Mouse (Mus musculus) midbrain, embryonic 11.5 days (tissue): ENCODE results near the gene Ywhag. TPM values are rescaled to one million over a fixed set of nuclear protein-coding genes. Genes with fewer than 3 reads are reported as not detected.

ENCODE experiments used
- ATAC-seq: fragments of 200-750 bp; cut with Nextera tagmentation; 2 replicates; pipeline ENCODE4 v1.8.0; 2017; ENCODE audit warnings: moderate TSS enrichment, moderate library complexity; ENCODE audit not compliant: low FRiP score
- DNase-seq: peaks from one replicate; pipeline ENCODE4 v3.0.0; 2015; ENCODE audit warnings: low spot score; ENCODE audit errors: missing footprints
- H3K27ac ChIP-seq: fragments of 300-500 bp; sonication (generic); 2 replicates; pipeline ENCODE4 v1.5.1; 2014; ENCODE audit warnings: low read depth, low read length
- H3K27me3 ChIP-seq: fragments of 300-500 bp; sonication (generic); 2 replicates; pipeline ENCODE4 v1.6.1; 2014; ENCODE audit warnings: mild to moderate bottlenecking, low read length, moderate library complexity, mixed read lengths; ENCODE audit not compliant: control insufficient read depth, insufficient read depth
- H3K36me3 ChIP-seq: fragments of 300-500 bp; sonication (generic); 2 replicates; pipeline ENCODE4 v1.6.1; 2014; ENCODE audit warnings: mild to moderate bottlenecking, low read length, moderate library complexity, mixed read lengths; ENCODE audit not compliant: control insufficient read depth, insufficient read depth
- H3K4me1 ChIP-seq: fragments of 300-500 bp; sonication (generic); 2 replicates; pipeline ENCODE4 v1.6.1; 2014; ENCODE audit warnings: low read length; ENCODE audit not compliant: control insufficient read depth, insufficient read depth
- H3K4me2 ChIP-seq: fragments of 300-500 bp; sonication (generic); 2 replicates; pipeline ENCODE4 v1.6.1; 2014; ENCODE audit warnings: mild to moderate bottlenecking, moderate library complexity
- H3K4me3 ChIP-seq: fragments of 300-500 bp; sonication (generic); 2 replicates; pipeline ENCODE4 v1.5.1; 2014; ENCODE audit warnings: low read depth, low read length
- H3K9ac ChIP-seq: fragments of 300-500 bp; sonication (generic); 2 replicates; pipeline ENCODE4 v1.6.1; 2014; ENCODE audit warnings: low read length
- H3K9me3 ChIP-seq: fragments of 300-500 bp; sonication (generic); 2 replicates; pipeline ENCODE4 v1.6.1; 2016; ENCODE audit warnings: low read length; ENCODE audit not compliant: control insufficient read depth
- WGBS: fragments of 180-500 bp; shearing (Covaris S2); extraction: QIAGEN DNeasy Blood & Tissue Kit; methylation state at CpG from one replicate; pipeline ENCODE4 v1.1.7; 2014; 5-methylcytosine and 5-hydroxymethylcytosine counted together
- polyA plus RNA-seq: library from polyadenylated mRNA; unstranded; fragments of >200 nt; fragmentation: Nextera tagmentation; extraction: Ambion mirVana; gene quantifications from 2 replicates; pipeline ENCODE4 v1.2.1, GENCODE M21; 2014

Ywhag gene
- polyA plus RNA-seq, 1 experiment from 2014 or later: 182 TPM

GRCm38 (mm10) chr5:135877180-135877579, 57.2 kb downstream of the Ywhag start:
- Histone ChIP-seq H3K27me3 (no peaks in the 10 kb centered on the region; the same call in 1 of the 2 replicates), H3K4me3 (no peak overlapping the region), H3K9ac (peak overlapping the region; percentile 36), H3K27ac (no peak overlapping the region), H3K9me3 (no peaks in the 10 kb centered on the region), H3K4me1 (peaks cover 4% of the 10 kb centered on the region), H3K4me2 (no peak overlapping the region), H3K36me3 (no peaks in the 10 kb centered on the region)
- WGBS: 27% methylated on average over 8 of the region's 8 CpGs
- ATAC-seq: no peak
- peak; percentile 92 for DNase-seq

DNA sequence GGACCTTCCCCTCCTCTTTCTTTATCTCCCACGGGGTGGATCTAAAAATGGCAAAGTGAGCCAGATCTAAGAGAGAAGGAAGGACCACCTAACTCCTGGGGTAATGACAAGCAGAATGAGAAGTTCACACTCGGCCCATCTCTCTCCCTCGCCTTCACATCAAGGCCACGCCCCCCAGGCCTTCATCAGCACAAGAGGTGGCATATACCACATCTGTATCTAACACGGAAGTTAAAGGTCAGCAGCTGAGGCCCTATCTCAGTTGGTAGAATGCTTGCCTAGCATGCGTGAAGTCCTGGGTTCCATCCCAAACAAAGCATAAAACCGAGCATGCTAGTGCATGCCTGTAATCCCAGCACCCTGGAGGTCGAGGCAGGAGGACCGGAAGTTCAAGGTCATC, 60.7 kb downstream of the Ywhag start:
- no peak overlapping the region for H3K27ac ChIP-seq
- WGBS: 59% methylated on average over 9 of the region's 9 CpGs
- no peaks in the 10 kb centered on the region for H3K36me3 ChIP-seq
- peaks cover 5% of the 10 kb centered on the region for H3K4me1 ChIP-seq
- H3K4me3 ChIP-seq: no peak overlapping the region
- no peak overlapping the region for H3K9ac ChIP-seq
- DNase-seq (no peak), ATAC-seq (no peak)
- H3K9me3 ChIP-seq: no peaks in the 10 kb centered on the region
- no peak overlapping the region for H3K4me2 ChIP-seq
- peaks cover 19% of the 10 kb centered on the region for H3K27me3 ChIP-seq

GRCm38 (mm10) chr5:135872996-135873395, 61.4 kb downstream of the Ywhag start:
- 11% methylated on average over 16 of the region's 16 CpGs for WGBS
- peaks cover 27% of the 10 kb centered on the region for H3K27me3 ChIP-seq
- H3K9me3 ChIP-seq: no peaks in the 10 kb centered on the region
- H3K9ac ChIP-seq: peak overlapping the region; percentile 16; the same call in 1 of the 2 replicates
- H3K4me3 ChIP-seq: no peak overlapping the region
- no peaks in the 10 kb centered on the region for H3K36me3 ChIP-seq
- DNase-seq (no peak), ATAC-seq (peak; percentile 43; the same call in 1 of the 2 replicates)
- H3K27ac ChIP-seq: no peak overlapping the region
- no peak overlapping the region for H3K4me2 ChIP-seq
- H3K4me1 ChIP-seq: peaks cover 12% of the 10 kb centered on the region

DNA sequence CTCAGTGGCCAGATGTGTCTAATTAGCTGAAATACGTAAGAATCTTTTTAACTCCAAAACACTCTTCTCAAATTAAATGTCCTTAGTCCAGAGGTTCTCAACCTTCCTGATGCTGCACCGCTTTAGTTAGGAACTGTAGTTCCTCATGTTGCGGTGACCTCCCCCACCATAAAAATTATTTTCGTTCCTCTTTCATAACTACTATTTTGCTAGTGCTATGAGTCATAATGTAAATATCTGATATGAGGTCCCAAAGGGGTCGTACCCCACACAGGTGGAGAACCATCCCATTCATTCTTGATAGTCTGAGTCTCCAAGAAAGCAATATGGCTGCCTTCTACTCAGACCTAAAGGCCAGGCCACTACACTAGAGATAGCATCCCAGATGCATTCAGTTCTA, 63.9 kb downstream of the Ywhag start:
- Histone ChIP-seq H3K36me3 (no peaks in the 10 kb centered on the region), H3K9me3 (no peaks in the 10 kb centered on the region), H3K9ac (no peak overlapping the region), H3K27me3 (peaks cover 38% of the 10 kb centered on the region), H3K4me2 (no peak overlapping the region), H3K4me3 (no peak overlapping the region), H3K27ac (no peak overlapping the region), H3K4me1 (peaks cover 13% of the 10 kb centered on the region)
- ATAC-seq (no peak), DNase-seq (no peak)
- 88% methylated on average over 5 of the region's 5 CpGs for WGBS

GRCm38 (mm10) chr5:135869661-135870423, 64.6 kb downstream of the Ywhag start:
- Histone ChIP-seq H3K4me3 (no peak overlapping the region), H3K9ac (no peak overlapping the region), H3K36me3 (no peaks in the 10 kb centered on the region), H3K4me1 (peaks cover 13% of the 10 kb centered on the region), H3K9me3 (no peaks in the 10 kb centered on the region), H3K4me2 (no peak overlapping the region), H3K27ac (no peak overlapping the region), H3K27me3 (peaks cover 38% of the 10 kb centered on the region)
- WGBS: 62% methylated on average over 14 of the region's 14 CpGs
- no peak for ATAC-seq
- no peak for DNase-seq

DNA sequence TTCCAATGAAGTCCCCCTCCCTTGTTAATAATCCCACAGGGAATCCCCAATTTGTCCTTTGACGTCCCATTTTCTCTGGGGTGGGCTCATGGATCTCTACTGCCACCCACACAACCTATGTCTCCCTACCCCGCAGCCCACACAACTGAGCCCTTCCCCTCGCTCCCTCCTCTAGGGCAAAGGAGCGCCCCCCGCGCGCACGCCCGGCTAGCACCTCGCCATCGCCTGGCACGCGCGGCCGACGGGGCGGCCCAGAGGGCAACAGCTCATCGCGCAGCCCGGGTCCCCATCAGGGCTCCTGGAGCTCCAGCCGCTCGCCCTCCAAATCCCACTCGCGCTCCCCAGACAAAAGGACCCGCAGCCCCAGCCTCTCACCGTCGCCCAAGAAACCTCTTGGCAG, 65.8 kb downstream of the Ywhag start:
- ATAC-seq: peak; percentile 41; the same call in 1 of the 2 replicates

GRCm38 (mm10) chr5:135867637-135868593, 66.5 kb downstream of the Ywhag start:
- Histone ChIP-seq H3K27me3 (peaks cover 38% of the 10 kb centered on the region), H3K4me1 (peaks cover 13% of the 10 kb centered on the region), H3K9me3 (no peaks in the 10 kb centered on the region), H3K27ac (no peak overlapping the region), H3K36me3 (no peaks in the 10 kb centered on the region), H3K9ac (peak overlapping the region; percentile 69), H3K4me2 (peak overlapping the region; percentile 74), H3K4me3 (peak overlapping the region; percentile 43)
- DNase-seq (peak; percentile 91), ATAC-seq (peak; percentile 69)
- WGBS: under 1% methylated on average over 68 of the region's 89 CpGs

More for the DNA sequence above, 65.8 kb downstream of the Ywhag start:
- Histone ChIP-seq H3K27me3 (peaks cover 38% of the 10 kb centered on the region), H3K4me3 (peak overlapping the region; percentile 43), H3K9me3 (no peaks in the 10 kb centered on the region), H3K4me2 (peak overlapping the region; percentile 74), H3K27ac (no peak overlapping the region), H3K36me3 (no peaks in the 10 kb centered on the region), H3K4me1 (peaks cover 13% of the 10 kb centered on the region), H3K9ac (0 out of 2 replicates have a peak overlapping the region, but pooled peaks have one; percentile 4)
- no peak for DNase-seq
- WGBS: under 1% methylated on average over 26 of the region's 27 CpGs

GRCm38 (mm10) chr5:135866662-135867061, 67.8 kb downstream of the Ywhag start:
- no peaks in the 10 kb centered on the region for H3K9me3 ChIP-seq
- WGBS: 41% methylated on average over 8 of the region's 8 CpGs
- H3K27me3 ChIP-seq: peaks cover 38% of the 10 kb centered on the region
- no peak for DNase-seq
- H3K4me2 ChIP-seq: no peak overlapping the region
- no peak overlapping the region for H3K27ac ChIP-seq
- peaks cover 13% of the 10 kb centered on the region for H3K4me1 ChIP-seq
- H3K4me3 ChIP-seq: no peak overlapping the region
- no peaks in the 10 kb centered on the region for H3K36me3 ChIP-seq
- no peak overlapping the region for H3K9ac ChIP-seq
- no peak for ATAC-seq
